Mouse (Mus musculus) small intestine, adult 2 months (tissue): ENCODE measurements around the gene Ttc21a.

Experiments
- CTCF ChIP-seq: fragments of 200-500 bp; IDR thresholded peaks from 2 replicates; pipeline ENCODE4 v1.5.1; 2012; ENCODE audit warnings: low read depth, mild to moderate bottlenecking, control low read depth, inconsistent platforms, low read length, moderate library complexity, mixed read lengths; ENCODE audit not compliant: insufficient replicate concordance, insufficient read length; ENCODE audit errors: extremely low read depth
- POLR2A ChIP-seq: fragments of 200-500 bp; IDR thresholded peaks from 2 replicates; pipeline ENCODE4 v1.6.1; 2012; ENCODE audit warnings: low read depth, mild to moderate bottlenecking, control low read depth, inconsistent platforms, low read length, moderate library complexity

DNA sequence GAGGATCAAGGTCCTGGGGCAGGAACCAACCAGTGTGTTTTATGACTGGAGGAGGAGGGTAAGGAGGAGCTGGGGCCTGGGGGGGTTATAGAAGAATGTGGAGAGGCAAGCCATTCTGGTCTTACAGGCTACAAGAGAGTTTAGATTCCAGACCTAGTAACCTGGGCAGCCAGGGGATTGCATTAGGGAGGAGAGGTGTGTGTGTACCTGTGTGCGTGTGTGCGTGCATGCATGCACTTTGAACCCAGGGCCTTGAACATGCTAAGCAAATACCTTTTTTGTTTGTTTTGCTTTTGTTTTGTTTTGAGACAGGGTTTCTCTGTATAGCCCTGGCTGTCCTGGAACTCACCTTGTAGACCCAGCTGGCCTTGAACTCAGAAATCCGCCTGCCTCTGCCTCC, 72.5 kb downstream of the Ttc21a start:
- TF ChIP-seq POLR2A (no peak), CTCF (no peak)
